Mouse (Mus musculus): Measurements from ENCODE around the gene Lingo3.

- TF ChIP-seq POLR2A (IDR thresholded peaks at IDR 0.05; ENCODE audit: extremely low read depth, insufficient read depth, low read length) (no peak), CTCF (IDR thresholded peaks at IDR 0.05; ENCODE audit: extremely low read depth, insufficient read depth, low read length) (no peak)
Observed at GRCm38 (mm10) chr10:80827063-80827869, 16.6 kb downstream of the Lingo3 start.

Data from cortical plate, adult 2 months (tissue).